Mouse (Mus musculus): Measurements from ENCODE around the gene Ncln.

DNA sequence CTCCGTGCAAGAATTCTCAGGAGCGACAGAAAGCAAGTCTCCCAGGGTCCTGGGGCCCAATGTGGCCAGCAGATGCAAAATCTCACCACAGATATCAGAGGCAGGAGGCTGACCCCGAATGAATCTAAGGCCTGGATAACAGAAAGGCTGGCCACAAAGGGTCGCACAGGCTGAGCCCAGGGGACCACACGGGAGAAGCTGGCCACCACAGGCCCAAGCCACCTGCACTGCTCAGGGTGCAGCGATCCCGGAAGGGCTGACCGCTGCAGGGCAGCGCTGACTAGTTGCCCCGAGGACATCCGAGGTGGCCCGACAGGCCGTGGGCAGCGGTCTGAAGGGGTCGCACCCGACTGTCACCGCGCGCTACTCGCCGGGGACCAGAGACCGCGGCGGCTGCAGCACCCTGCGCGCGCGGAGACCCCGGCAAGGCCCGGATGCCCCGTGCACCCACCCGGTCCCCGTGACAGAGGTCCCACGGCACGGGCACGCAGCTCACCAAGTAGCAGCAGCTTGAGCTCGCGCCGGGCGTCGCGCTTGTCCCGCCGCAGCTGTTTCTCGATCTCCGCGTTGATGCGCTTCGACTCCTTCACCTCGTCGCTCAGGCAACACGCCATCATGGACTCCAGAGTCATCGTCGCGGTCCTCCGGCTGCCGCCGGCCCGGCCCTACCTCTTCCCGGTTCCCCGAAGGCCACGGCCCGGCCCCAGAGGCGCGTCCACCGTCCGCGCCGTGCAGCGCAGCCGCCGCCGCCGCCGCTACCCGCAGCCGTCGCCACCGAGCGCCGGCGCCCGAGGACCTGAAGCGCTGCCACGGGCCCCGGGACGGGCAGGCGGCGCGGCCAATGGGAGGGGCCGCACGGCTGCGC lies 48.3 kb upstream of the Ncln start:
- TF ChIP-seq CTCF (IDR thresholded peaks at IDR 0.05; ENCODE audit: borderline replicate concordance, extremely low read depth, insufficient read depth, insufficient read length) (no peak), POLR2A (IDR thresholded peaks at IDR 0.05; ENCODE audit: borderline replicate concordance, extremely low read depth, insufficient read depth, insufficient read length, poor library complexity, severe bottlenecking) (peak; percentile 82)

Measured in brain, embryonic 14.5 days (tissue).